Mouse (Mus musculus): ENCODE results near the gene Cnga2.
"Not testable (repeated sequence)": the region's sequence is repeated elsewhere in the genome, so short reads cannot be mapped to it uniquely, and the experiment has no call there.

Cnga2 gene

DNA sequence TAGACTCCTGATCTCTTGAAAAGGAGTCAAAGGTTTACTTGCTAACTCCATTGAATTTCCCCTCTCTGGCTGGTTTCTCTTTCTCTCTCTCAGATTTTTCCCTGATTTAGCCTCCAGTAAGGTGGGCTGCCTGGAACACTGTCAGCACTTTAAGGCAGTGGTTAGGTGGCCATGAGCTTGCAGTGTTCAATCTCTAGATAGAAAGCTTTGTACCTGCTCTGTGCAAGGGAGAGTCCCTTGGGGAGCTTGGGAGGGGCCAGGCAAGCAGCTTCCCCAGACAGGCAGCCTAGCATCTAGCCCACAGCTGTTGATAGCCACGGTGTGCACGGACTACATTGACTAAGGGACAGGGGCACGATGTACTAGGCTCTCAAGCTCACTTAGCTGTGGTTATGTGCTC, at the start of gene Cnga2:
Gene Cnga2, plus strand, starts transcription at position 301 of the 400 bp plus-strand sequence.
- no peak for DNase-seq (ENCODE audit: low read depth, low spot score)

- peak; percentile 43 for DNase-seq (ENCODE audit: low read depth, low spot score)
Observed at GRCm38 (mm10) chrX:71946631-71947030, 45.0 kb upstream of the Cnga2 start.

GRCm38 (mm10) chrX:71958366-71958765, 33.3 kb upstream of the Cnga2 start:
- no peak for DNase-seq (ENCODE audit: low read depth, low spot score)

DNA sequence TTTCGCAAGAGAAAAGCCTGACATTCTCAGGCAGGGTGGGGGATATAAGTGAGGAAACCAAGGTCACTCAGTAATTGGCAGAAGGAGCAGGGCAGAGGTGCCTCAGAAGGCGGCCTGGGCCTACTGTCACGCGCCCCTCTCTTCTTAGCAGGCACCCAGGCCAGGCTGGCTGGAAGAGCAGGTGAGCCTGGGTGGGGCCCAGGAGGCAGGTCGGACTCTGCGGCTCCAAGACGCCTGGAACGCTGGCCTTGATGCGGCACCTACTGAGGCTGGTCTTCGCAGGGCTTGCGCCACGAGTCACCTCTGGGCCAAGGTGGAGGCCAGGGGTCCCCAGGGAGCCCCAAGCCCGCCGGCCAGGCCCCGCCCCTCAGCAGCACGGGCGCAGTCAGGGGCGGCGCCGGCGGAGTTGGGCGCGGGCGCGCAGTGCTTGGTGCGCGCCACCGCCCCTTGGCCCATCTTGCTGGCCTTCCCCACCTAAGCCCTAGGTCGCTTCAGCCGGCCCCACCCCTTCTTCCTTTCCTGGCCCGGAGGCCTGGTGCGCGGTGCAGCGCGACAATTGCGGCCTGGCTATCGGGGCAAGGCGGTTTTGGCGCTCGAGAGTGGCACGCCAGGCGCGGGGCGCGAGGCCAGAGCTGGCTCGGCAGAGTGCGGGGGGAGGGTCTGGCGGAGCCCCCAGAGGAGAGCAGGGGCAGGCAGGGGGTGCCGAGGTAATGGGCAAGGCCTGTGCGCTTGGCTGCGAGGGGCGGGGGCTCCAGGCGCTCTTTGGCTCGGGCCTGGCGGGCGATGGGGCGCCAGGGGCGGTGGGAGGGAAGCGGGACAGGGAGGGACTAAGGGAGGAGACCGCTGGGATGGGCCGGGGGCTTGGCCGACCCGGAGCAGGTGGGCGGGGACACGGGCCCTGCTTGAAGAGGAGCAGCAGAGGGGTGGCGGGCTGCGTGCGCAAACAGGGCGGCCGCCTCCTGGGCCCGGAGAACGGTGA, 29.3 kb upstream of the Cnga2 start, which contains the start of gene Prrg3:
Gene Prrg3, plus strand, starts transcription at position 552 of the 979 bp plus-strand sequence.
- no peak for DNase-seq (ENCODE audit: low read depth, low spot score)

GRCm38 (mm10) chrX:71963275-71963912, 28.3 kb upstream of the Cnga2 start:
- DNase-seq (ENCODE audit: low read depth, low spot score): no peak

DNA sequence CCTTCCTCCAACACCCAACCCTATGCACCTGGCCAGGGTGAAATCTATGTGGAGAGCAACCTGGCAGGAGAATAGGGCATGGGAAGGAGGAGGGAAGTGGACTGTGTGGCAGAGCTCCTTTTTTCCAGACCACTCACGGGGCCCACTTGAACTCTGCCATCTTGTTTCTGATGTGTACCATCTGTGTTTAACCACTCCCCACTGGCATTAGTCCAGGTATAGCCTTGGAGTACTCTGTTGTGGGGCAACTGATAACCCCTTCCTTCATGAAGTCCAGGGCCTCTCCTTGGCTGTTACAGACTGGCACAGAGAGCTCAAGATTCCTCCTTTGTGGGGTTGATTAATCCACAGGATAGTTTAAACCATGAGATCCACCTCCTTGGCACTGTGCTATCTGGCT, 23.4 kb upstream of the Cnga2 start:
- no peak for DNase-seq (ENCODE audit: low read depth, low spot score)

- no peak for DNase-seq (ENCODE audit: low read depth, low spot score)
Observed at GRCm38 (mm10) chrX:71968816-71969215, 22.8 kb upstream of the Cnga2 start.

DNA sequence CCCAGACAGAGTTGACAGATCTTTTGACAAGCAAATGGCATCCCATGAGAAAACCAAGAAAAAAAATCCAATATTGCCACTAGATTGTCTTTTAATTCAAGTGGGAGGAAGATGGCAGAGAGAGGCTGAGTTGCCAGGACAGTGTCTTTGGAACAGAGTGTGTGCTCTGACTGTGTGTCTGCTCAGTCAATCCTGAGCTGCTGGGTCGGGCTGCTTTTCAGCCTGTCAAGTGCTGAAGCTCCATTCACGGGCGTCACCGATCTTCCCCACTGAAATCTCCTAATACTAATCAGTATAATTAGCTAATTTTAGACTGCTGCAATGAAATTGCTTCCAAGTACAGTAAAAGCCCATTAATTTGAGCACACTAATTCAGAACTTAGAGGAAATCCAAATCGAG, 20.3 kb upstream of the Cnga2 start:
- DNase-seq (ENCODE audit: low read depth, low spot score): no peak

- DNase-seq (ENCODE audit: low read depth, low spot score): no peak
Observed at GRCm38 (mm10) chrX:71972686-71973085, 19.0 kb upstream of the Cnga2 start, which contains the start of gene Fate1. TSS of gene Fate1 (plus strand) at chrX:71972986.

GRCm38 (mm10) chrX:71977681-71978080, 14.0 kb upstream of the Cnga2 start:
- DNase-seq (ENCODE audit: low read depth, low spot score): not testable (repeated sequence)

DNA sequence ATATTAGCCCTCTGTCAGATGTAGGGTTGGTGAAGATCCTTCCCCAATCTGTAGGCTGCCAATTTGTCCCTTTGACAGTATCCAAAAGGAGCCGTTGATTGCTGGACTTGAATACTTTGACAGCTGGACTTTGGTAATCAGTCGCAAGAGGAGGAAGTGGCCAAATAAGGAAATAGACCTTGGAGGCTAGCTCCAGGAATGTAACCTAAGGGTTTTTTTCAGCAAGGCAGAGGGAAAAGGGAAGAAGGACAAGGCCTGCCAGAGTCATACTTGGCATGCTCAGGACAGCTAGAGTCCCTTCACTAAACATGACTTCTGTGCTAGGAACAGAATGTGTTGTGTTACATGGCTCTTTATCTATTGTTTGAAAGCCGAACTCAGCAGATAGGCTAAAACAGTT, 11.2 kb upstream of the Cnga2 start:
- DNase-seq (ENCODE audit: low read depth, low spot score): no peak

DNA sequence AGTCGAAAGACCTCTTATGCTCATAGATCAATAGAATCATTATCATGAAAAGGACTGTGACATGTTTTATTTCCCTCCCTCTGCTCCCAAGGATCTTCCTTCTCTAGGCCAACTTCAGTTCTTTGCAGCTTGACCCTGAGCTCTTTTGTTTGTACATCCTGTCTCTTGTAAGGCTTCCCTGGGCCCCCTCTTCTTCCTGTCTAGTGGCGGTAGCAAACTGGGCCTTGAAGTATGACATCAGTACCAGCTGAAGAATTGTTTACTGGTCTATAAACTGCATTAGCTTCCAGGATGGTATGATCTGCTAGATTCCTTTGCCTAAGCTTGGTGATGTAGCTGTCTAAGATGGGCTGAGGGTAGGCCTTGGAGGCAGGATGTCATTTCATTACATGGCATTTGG, 10.3 kb upstream of the Cnga2 start:
- no peak for DNase-seq (ENCODE audit: low read depth, low spot score)

GRCm38 (mm10) chrX:71983205-71983604, 8.4 kb upstream of the Cnga2 start:
- peak; percentile 1 for DNase-seq (ENCODE audit: low read depth, low spot score)

GRCm38 (mm10) chrX:71983775-71984174, 7.9 kb upstream of the Cnga2 start:
- DNase-seq (ENCODE audit: low read depth, low spot score): peak; percentile 27

DNA sequence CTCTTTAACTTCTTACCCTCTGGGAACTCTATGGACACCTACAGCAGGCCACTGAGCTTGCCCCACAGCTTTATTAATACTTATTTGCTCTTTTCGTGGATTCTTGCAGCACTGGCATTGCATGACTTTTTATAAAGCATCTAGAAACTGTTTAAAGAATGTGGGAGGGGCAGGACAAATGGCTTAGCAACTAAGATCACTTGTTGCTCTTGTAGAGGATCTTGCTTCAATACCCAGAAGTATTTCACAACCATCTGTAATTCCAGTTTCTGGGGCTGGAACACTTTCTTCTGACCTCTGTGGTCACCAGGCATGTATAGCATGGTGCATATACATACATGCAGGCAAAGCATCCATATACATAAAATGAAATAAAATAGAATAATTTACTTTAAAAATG, 4.3 kb downstream of the Cnga2 start:
- no peak for DNase-seq (ENCODE audit: low read depth, low spot score)

- no peak for DNase-seq (ENCODE audit: low read depth, low spot score)
Observed at GRCm38 (mm10) chrX:72009930-72010329, 18.3 kb downstream of the Cnga2 start.

GRCm38 (mm10) chrX:72012236-72012635, 20.6 kb downstream of the Cnga2 start:
- DNase-seq (ENCODE audit: low read depth, low spot score): no peak

DNA sequence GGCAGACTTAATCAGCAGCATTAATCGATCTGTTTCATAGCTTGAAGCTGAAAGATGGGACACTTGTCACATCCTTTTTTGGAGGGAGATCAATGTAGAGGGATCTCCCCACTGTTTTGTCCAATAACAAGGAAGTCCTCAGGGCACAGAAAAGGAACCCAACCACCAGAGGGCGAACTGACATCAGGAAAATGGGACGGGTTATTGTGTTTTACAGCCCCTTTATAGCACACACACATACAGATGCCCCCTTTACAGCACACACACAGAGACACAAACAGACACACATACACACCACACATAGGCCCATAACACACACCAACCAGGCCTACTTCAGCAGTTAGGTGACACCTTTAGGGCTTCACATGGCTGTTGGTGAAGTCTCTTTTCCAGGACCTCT, 21.2 kb downstream of the Cnga2 start:
- peak; percentile 17 for DNase-seq (ENCODE audit: low read depth, low spot score)

- DNase-seq (ENCODE audit: low read depth, low spot score): no peak
Observed at GRCm38 (mm10) chrX:72022241-72022640, 30.6 kb downstream of the Cnga2 start.

DNA sequence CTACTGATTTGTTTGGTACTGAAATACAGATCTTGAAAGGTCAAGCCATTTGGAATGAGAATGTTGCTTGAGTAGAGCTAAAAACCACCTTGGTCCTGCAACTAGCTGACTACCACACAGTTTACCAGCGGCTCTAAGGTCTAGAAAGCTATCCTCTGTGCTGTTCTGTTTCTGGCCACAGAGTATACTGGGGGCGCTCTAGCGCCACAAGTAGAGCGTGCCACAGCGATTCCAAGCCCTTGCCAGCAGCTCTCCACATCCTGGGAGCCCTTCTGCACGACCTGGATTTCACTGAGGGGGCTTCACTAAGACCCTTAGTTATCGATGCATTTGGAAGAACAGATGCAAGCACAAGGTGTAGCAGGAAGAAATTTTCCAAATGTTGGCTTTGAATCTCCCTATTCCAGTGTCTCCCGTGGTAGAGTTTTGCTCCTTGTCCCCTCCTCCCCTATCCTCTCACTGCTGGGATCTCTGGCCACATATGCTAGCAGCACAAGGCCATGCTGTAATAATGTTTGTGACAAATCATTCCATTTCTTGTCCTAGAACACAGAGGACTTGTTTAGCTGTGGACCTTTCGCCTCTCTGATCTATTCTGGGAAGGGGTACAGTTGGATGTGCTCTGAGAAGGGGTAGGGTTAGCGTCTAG, 31.2 kb downstream of the Cnga2 start:
- DNase-seq (ENCODE audit: low read depth, low spot score): peak; percentile 20

GRCm38 (mm10) chrX:72023542-72023941, 31.9 kb downstream of the Cnga2 start:
- no peak for DNase-seq (ENCODE audit: low read depth, low spot score)

- DNase-seq (ENCODE audit: low read depth, low spot score): no peak
Observed at GRCm38 (mm10) chrX:72044056-72044455, 52.4 kb downstream of the Cnga2 start.
